Mouse (Mus musculus) liver, adult 2 months (tissue): ENCODE measurements around the gene Gm34653. TPM values are rescaled to one million over a fixed set of nuclear protein-coding genes. Genes with fewer than 3 reads are reported as not detected.
"Not testable (repeated sequence)": the region's sequence is repeated elsewhere in the genome, so short reads cannot be mapped to it uniquely, and the experiment has no call there.

Source experiments
- DNase-seq: peaks from one replicate; pipeline ENCODE4 v3.0.0-alpha.2; 2011; ENCODE audit warnings: low read depth, low spot score; ENCODE audit errors: extremely low read depth
- H3K27ac ChIP-seq: fragments of 200-500 bp; replicated peaks from 2 replicates; pipeline ENCODE4 v1.5.1; 2012; ENCODE audit warnings: low read depth, mild to moderate bottlenecking, control low read depth, inconsistent platforms, low read length; ENCODE audit not compliant: insufficient read depth
- H3K27me3 ChIP-seq: fragments of 200-500 bp; 2 replicates; pipeline ENCODE4 v1.6.1; 2012; ENCODE audit warnings: mild to moderate bottlenecking, moderate library complexity, low read length, inconsistent platforms; ENCODE audit not compliant: control insufficient read depth, insufficient read depth
- H3K36me3 ChIP-seq: fragments of 200-500 bp; 2 replicates; pipeline ENCODE4 v1.6.1; 2012; ENCODE audit warnings: low read length, inconsistent platforms; ENCODE audit not compliant: control insufficient read depth, insufficient read depth
- H3K4me1 ChIP-seq: fragments of 200-500 bp; 2 replicates; pipeline ENCODE4 v1.6.1; 2011; ENCODE audit warnings: low read length; ENCODE audit not compliant: control insufficient read depth, insufficient read depth
- H3K4me3 ChIP-seq: fragments of 200-500 bp; 2 replicates; pipeline ENCODE4 v1.5.1; 2011; ENCODE audit warnings: low read depth, mild to moderate bottlenecking, control low read depth, low read length, moderate library complexity; ENCODE audit not compliant: insufficient read depth
- H3K79me2 ChIP-seq: fragments of 200-500 bp; 2 replicates; pipeline ENCODE4 v1.6.1; 2012; ENCODE audit warnings: inconsistent platforms, mild to moderate bottlenecking, low read length, moderate library complexity; ENCODE audit not compliant: control insufficient read depth, insufficient read depth
- H3K9ac ChIP-seq: fragments of 200-500 bp; 2 replicates; pipeline ENCODE4 v1.6.1; 2012; ENCODE audit warnings: low read depth, mild to moderate bottlenecking, control low read depth, inconsistent platforms, low read length
- CTCF ChIP-seq: fragments of 200-500 bp; IDR thresholded peaks from 2 replicates; pipeline ENCODE4 v1.5.1; 2011; ENCODE audit warnings: low read depth, low read length, control low read depth
- POLR2A ChIP-seq: fragments of 200-500 bp; IDR thresholded peaks from 2 replicates; pipeline ENCODE4 v1.6.1; 2011; ENCODE audit warnings: low read length, control low read depth; ENCODE audit not compliant: insufficient read depth; ENCODE audit errors: extremely low read depth
- WGBS: fragments of 180-500 bp; shearing (Covaris S2); methylation state at CpG from one replicate; pipeline ENCODE4 v1.1.7; 2018; 5-methylcytosine and 5-hydroxymethylcytosine counted together
- polyA plus RNA-seq: library from polyadenylated mRNA; depleted of rRNA; stranded (reverse); fragments of >200 nt; gene quantifications from 2 replicates; pipeline ENCODE4 v1.2.3, GENCODE M21; 2012
- total RNA-seq: library from RNA; depleted of rRNA; stranded (reverse); fragments of >200 nt; gene quantifications from 2 replicates; pipeline ENCODE4 v1.2.3, GENCODE M21; 2014

The Gm34653 gene
- total and polyA plus RNA-seq, 2 experiments = 0.09 TPM; not detected in 1

- Histone ChIP-seq H3K4me3 (no peak overlapping the region), H3K79me2 (no peaks in the 10 kb centered on the region; the same call in 1 of the 2 replicates), H3K4me1 (peaks cover 3% of the 10 kb centered on the region; the same call in 1 of the 2 replicates), H3K9ac (no peak overlapping the region), H3K27ac (no peak overlapping the region), H3K36me3 (no peaks in the 10 kb centered on the region; the same call in 1 of the 2 replicates), H3K27me3 (no peaks in the 10 kb centered on the region)
- 90% methylated on average over 7 of the region's 7 CpGs for WGBS
- DNase-seq = no peak
- TF ChIP-seq CTCF = no peak
- no peak for TF ChIP-seq POLR2A
These were observed 37.4 kb upstream of the Gm34653 start for GRCm38 (mm10) chr2:34795426-34795825.

- no peaks in the 10 kb centered on the region for H3K27me3 ChIP-seq
- H3K9ac ChIP-seq = peak within 1 kb of the TSS; percentile 76
- DNase-seq = peak; percentile 77
- peaks cover 8% of the 10 kb centered on the region; the same call in 1 of the 2 replicates for H3K79me2 ChIP-seq
- H3K4me3 ChIP-seq = peak within 1 kb of the TSS; percentile 84
- peak within 1 kb of the TSS; percentile 68 for H3K27ac ChIP-seq
- no peaks in the 10 kb centered on the region; the same call in 1 of the 2 replicates for H3K36me3 ChIP-seq
- TF ChIP-seq POLR2A = peak; percentile 25; the same call in 1 of the 2 replicates
- TF ChIP-seq CTCF = no peak
- peaks cover 8% of the 10 kb centered on the region for H3K4me1 ChIP-seq
- 2% methylated on average over 44 of the region's 44 CpGs for WGBS
These were observed 33.2 kb upstream of the Gm34653 start, which contains the start of gene Rabepk for GRCm38 (mm10) chr2:34799357-34800256. Rabepk (minus strand) TSS chr2:34799912.

- WGBS = 70% methylated on average over 7 of the region's 7 CpGs
- no peak overlapping the region for H3K4me3 ChIP-seq
- H3K9ac ChIP-seq = no peak overlapping the region
These were observed 32.4 kb upstream of the Gm34653 start for GRCm38 (mm10) chr2:34800371-34800770.

GRCm38 (mm10) chr2:34801516-34802482 is 31.0 kb upstream of the Gm34653 start:
- peaks cover 18% of the 10 kb centered on the region for H3K4me1 ChIP-seq
- peak; percentile 95 for DNase-seq
- peak overlapping the region; percentile 73 for H3K27ac ChIP-seq
- H3K4me3 ChIP-seq = peak overlapping the region; percentile 91
- peaks cover 17% of the 10 kb centered on the region; the same call in 1 of the 2 replicates for H3K79me2 ChIP-seq
- WGBS = 4% methylated on average over 39 of the region's 39 CpGs
- peaks cover 10% of the 10 kb centered on the region for H3K36me3 ChIP-seq
- peak overlapping the region; percentile 90 for H3K9ac ChIP-seq
- H3K27me3 ChIP-seq = no peaks in the 10 kb centered on the region
- TF ChIP-seq POLR2A = peak; percentile 83
- TF ChIP-seq CTCF = no peak

More at GRCm38 (mm10) chr2:34800371-34800770, 32.4 kb upstream of the Gm34653 start:
- Histone ChIP-seq H3K36me3 (peaks cover 2% of the 10 kb centered on the region; the same call in 1 of the 2 replicates), H3K27ac (no peak overlapping the region), H3K4me1 (peaks cover 14% of the 10 kb centered on the region), H3K27me3 (no peaks in the 10 kb centered on the region), H3K79me2 (peaks cover 9% of the 10 kb centered on the region; the same call in 1 of the 2 replicates)
- no peak for TF ChIP-seq POLR2A
- no peak for TF ChIP-seq CTCF
- DNase-seq = no peak

DNA sequence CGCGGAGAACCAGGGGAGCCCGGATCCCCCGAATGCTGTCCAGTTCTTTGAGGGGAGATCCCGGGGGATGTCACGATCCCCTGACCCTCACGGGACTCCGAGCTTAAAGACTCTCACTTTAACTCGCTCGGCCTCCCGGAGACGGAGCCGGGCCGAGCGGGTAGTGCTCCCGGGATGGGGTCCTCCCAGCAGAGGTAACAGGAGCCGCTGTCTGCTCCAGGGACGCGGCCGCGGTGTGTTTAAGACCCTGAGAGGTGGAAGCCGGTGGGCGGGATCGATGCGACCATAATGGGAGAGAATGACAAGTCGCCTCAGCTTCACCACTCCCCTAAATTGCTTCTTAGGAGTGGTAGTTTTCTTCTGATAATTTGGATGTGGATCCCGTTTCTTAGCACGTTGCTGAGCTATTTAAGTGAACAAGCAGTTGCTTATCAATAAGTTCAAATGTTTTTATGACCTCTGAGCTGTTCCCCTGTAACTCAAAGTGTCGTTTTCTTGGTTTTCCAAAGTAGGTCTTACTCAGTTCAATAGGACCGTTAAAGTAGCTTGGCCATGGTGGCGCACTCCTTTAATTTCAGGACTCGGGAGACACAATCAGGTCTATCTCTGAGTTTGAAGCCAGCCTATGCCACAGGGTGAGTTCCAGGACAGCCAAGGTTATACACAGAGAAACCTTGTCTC is 30.1 kb upstream of the Gm34653 start:
- peak overlapping the region; percentile 91 for H3K4me3 ChIP-seq
- under 1% methylated on average over 32 of the region's 32 CpGs for WGBS
- not testable (repeated sequence) for H3K27me3 ChIP-seq
- peak; percentile 64 for DNase-seq
- peak overlapping the region; percentile 73 for H3K27ac ChIP-seq
- H3K4me1 ChIP-seq = peaks cover 18% of the 10 kb centered on the region
- H3K79me2 ChIP-seq = peaks cover 18% of the 10 kb centered on the region; the same call in 1 of the 2 replicates
- peak overlapping the region; percentile 90 for H3K9ac ChIP-seq
- peaks cover 15% of the 10 kb centered on the region for H3K36me3 ChIP-seq
